Mouse (Mus musculus) large intestine, adult 2 months (tissue): Measurements from ENCODE around the gene Psat1. TPM values are rescaled to one million over a fixed set of nuclear protein-coding genes. Genes with fewer than 3 reads are reported as not detected.

Experiments
- DNase-seq: peaks from one replicate; pipeline ENCODE4 v3.0.0-alpha.2; 2012; ENCODE audit warnings: low read depth, low spot score
- WGBS: fragments of 180-500 bp; shearing (Covaris S2); methylation state at CpG from one replicate; pipeline ENCODE4 v1.1.7; 2018; 5-methylcytosine and 5-hydroxymethylcytosine counted together
- polyA plus RNA-seq: library from polyadenylated mRNA; depleted of rRNA; stranded (reverse); fragments of >200 nt; gene quantifications from 2 replicates; pipeline ENCODE4 v1.2.3, GENCODE M21; 2012; rRNA removed

The Psat1 gene
- polyA plus RNA-seq, 1 experiment: 10.9 TPM

GRCm38 (mm10) chr19:15868865-15869698 lies 78.1 kb downstream of the Psat1 start:
- DNase-seq: no peak
- WGBS: 24% methylated on average over 7 of the region's 7 CpGs

GRCm38 (mm10) chr19:15866851-15867250 lies 80.3 kb downstream of the Psat1 start:
- WGBS: 79% methylated on average over 4 of the region's 4 CpGs
- DNase-seq: peak; percentile 3

GRCm38 (mm10) chr19:15866126-15866525 lies 81.0 kb downstream of the Psat1 start:
- WGBS: 29% methylated on average over 1 of the region's 1 CpGs

GRCm38 (mm10) chr19:15865431-15865830 lies 81.7 kb downstream of the Psat1 start:
- no peak for DNase-seq

More at GRCm38 (mm10) chr19:15866126-15866525, 81.0 kb downstream of the Psat1 start:
- DNase-seq: no peak

GRCm38 (mm10) chr19:15864129-15864528 lies 83.0 kb downstream of the Psat1 start:
- no peak for DNase-seq
- WGBS: 91% methylated on average over 2 of the region's 2 CpGs

GRCm38 (mm10) chr19:15855379-15855778 lies 91.8 kb downstream of the Psat1 start:
- 79% methylated on average over 5 of the region's 5 CpGs for WGBS
- no peak for DNase-seq

Other genes with a start within 250 kb of the Psat1 start
- gene Cep78, start 37.7 kb upstream of the Psat1 start, polyA plus RNA-seq: 1.2 and 1.5 TPM in 2 replicates
- gene Gnaq, start 185.5 kb upstream of the Psat1 start, polyA plus RNA-seq: 12.2 and 15.2 TPM in 2 replicates